Mouse (Mus musculus): ENCODE results near the gene Abi2. TPM values are rescaled to one million over a fixed set of nuclear protein-coding genes. Genes with fewer than 3 reads are reported as not detected.

Gene Abi2
- polyA plus RNA-seq, 1 experiment from 2014 or later: 48.6 TPM

DNA sequence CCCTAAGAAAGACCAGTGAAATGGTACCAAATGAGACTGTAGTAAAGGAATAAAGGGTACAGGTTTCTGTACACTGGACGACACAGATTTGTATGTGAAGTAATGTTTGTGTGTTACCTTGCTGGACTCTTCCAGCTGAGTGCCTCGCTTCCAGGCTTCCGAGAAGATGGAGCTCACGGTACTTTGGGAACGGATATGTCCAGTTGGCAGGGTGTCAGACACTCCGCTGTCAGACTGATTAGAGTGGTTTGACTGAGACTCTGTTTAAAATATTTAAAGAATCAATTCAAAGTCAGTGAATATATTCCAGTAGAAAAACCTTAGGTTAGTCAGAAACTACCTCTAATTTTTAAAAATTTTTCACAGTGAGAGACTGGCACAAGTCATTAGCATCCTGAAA, 84.0 kb downstream of the Abi2 start:
- H3K4me3 ChIP-seq: no peak overlapping the region
- H3K4me1 ChIP-seq: no peaks in the 10 kb centered on the region
- H3K27ac ChIP-seq (replicated peaks): no peak overlapping the region
- peaks cover 98% of the 10 kb centered on the region for H3K36me3 ChIP-seq (replicated peaks)
- H3K9me3 ChIP-seq: no peaks in the 10 kb centered on the region
- no peak for DNase-seq (ENCODE audit: low spot score)
- H3K27me3 ChIP-seq (replicated peaks; ENCODE audit: low read depth, poor library complexity, severe bottlenecking): no peaks in the 10 kb centered on the region
- WGBS: 94% methylated on average over 6 of the region's 6 CpGs

DNA sequence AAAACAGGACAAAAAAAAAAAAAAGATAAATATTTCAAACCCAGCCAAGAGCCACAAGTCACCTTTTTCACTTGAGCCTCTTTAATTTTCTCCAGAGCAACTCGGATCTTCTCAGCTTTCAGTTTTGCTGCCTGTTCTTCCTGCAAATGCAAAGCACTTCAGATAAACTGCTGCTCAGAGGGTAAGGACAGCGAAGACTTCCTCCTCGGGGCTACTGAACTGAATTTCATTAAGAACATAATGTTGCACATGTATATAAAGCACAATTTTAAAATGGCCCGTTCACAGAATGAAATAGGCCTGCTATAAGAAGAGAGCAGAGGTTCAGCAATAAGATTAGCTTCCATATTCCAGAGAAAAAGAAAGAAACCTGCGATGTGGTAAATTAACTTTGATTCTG, 94.0 kb downstream of the Abi2 start:
- WGBS: 76% methylated on average over 5 of the region's 5 CpGs

GRCm38 (mm10) chr1:60510584-60510983, 101.2 kb downstream of the Abi2 start:
- H3K27ac ChIP-seq (replicated peaks): no peak overlapping the region
- H3K27me3 ChIP-seq (replicated peaks; ENCODE audit: low read depth, poor library complexity, severe bottlenecking): no peaks in the 10 kb centered on the region
- H3K9me3 ChIP-seq: no peaks in the 10 kb centered on the region
- DNase-seq (ENCODE audit: low spot score): no peak
- peaks cover 40% of the 10 kb centered on the region for H3K36me3 ChIP-seq (replicated peaks)
- H3K4me3 ChIP-seq: no peak overlapping the region
- H3K4me1 ChIP-seq: no peaks in the 10 kb centered on the region
- 79% methylated on average over 2 of the region's 2 CpGs for WGBS

More for the DNA sequence above, 94.0 kb downstream of the Abi2 start:
- peaks cover 39% of the 10 kb centered on the region for H3K36me3 ChIP-seq (replicated peaks)
- H3K4me1 ChIP-seq: no peaks in the 10 kb centered on the region; the same call in 1 of the 2 replicates
- no peak overlapping the region for H3K4me3 ChIP-seq
- H3K9me3 ChIP-seq: no peaks in the 10 kb centered on the region
- no peak for DNase-seq (ENCODE audit: low spot score)
- no peaks in the 10 kb centered on the region for H3K27me3 ChIP-seq (replicated peaks; ENCODE audit: low read depth, poor library complexity, severe bottlenecking)
- no peak overlapping the region for H3K27ac ChIP-seq (replicated peaks)

DNA sequence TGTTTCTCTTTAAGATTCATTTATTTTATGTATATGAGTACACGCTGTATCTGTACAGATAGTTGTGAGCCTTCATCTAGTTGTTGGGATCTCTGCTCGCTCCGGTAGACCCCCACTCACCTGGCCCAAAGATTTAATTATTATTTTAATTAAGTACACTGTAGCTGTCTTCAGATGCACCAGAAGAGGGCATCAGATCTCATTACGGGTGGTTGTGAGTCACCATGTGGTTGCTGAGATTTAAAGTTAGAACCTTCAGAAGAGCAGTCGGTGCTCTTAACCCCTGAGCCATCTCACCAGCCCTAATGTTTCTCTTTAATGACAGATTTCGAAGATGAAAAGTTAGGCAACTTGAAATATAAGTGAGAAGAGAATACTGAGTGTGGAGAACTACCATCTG, 120.7 kb downstream of the Abi2 start:
- Histone ChIP-seq H3K27me3 (replicated peaks; ENCODE audit: low read depth, poor library complexity, severe bottlenecking) (no peaks in the 10 kb centered on the region), H3K4me3 (no peak overlapping the region), H3K27ac (replicated peaks) (no peak overlapping the region), H3K36me3 (replicated peaks) (peaks cover 74% of the 10 kb centered on the region), H3K9me3 (no peaks in the 10 kb centered on the region), H3K4me1 (no peaks in the 10 kb centered on the region)
- 94% methylated on average over 6 of the region's 6 CpGs for WGBS
- no peak for DNase-seq (ENCODE audit: low spot score)

- Histone ChIP-seq H3K4me1 (no peaks in the 10 kb centered on the region), H3K27me3 (replicated peaks; ENCODE audit: low read depth, poor library complexity, severe bottlenecking) (no peaks in the 10 kb centered on the region), H3K36me3 (replicated peaks) (peaks cover 69% of the 10 kb centered on the region), H3K27ac (replicated peaks) (no peak overlapping the region), H3K4me3 (no peak overlapping the region), H3K9me3 (no peaks in the 10 kb centered on the region)
- 92% methylated on average over 2 of the region's 2 CpGs for WGBS
- no peak for DNase-seq (ENCODE audit: low spot score)
These were observed 121.2 kb downstream of the Abi2 start for GRCm38 (mm10) chr1:60530636-60531035.

Other genes with a start within 250 kb of the Abi2 start
- 8.6 and 9.5 TPM in 2 replicates for gene Nbeal1, start 229.0 kb upstream of the Abi2 start, polyA plus RNA-seq (2016; fragmentation: Nextera tagmentation; extraction: Ambion mirVana)
- gene Cyp20a1, start 66.3 kb upstream of the Abi2 start, polyA plus RNA-seq (2016; fragmentation: Nextera tagmentation; extraction: Ambion mirVana): 23.0 and 25.8 TPM in 2 replicates
- gene Raph1, start 157.5 kb downstream of the Abi2 start, polyA plus RNA-seq (2016; fragmentation: Nextera tagmentation; extraction: Ambion mirVana): 20.8 and 26.1 TPM in 2 replicates